Mouse (Mus musculus) G1E (cell line): ENCODE measurements around the gene Hcfc2.

Source experiments
- CTCF ChIP-seq: IDR thresholded peaks from 2 replicates; pipeline ENCODE4 v1.5.1; 2012; ENCODE audit warnings: low read depth, low read length, inconsistent platforms, mixed read lengths
- GATA1 ChIP-seq: IDR thresholded peaks from 2 replicates; pipeline ENCODE4 v1.6.1; 2012; ENCODE audit warnings: borderline replicate concordance, low read length, inconsistent platforms, mixed read lengths
- GATA2 ChIP-seq: IDR thresholded peaks from 2 replicates; pipeline ENCODE4 v1.6.1; 2012; ENCODE audit warnings: low read depth, low read length, inconsistent platforms, borderline replicate concordance
- POLR2AphosphoS5 ChIP-seq: IDR thresholded peaks from 2 replicates; pipeline ENCODE4 v1.6.1; 2012; ENCODE audit warnings: low read depth, low read length, inconsistent platforms; ENCODE audit not compliant: insufficient replicate concordance
- TAL1 ChIP-seq: conservative IDR thresholded peaks from 2 replicates; pipeline ENCODE4 v1.6.1; 2012; ENCODE audit warnings: low read depth, low read length, inconsistent platforms, mixed read lengths

- no peak for TF ChIP-seq GATA1
- TF ChIP-seq CTCF: no peak
- TF ChIP-seq TAL1: no peak
- no peak for TF ChIP-seq POLR2AphosphoS5
- no peak for TF ChIP-seq GATA2
These were observed 15.2 kb upstream of the Hcfc2 start for GRCm38 (mm10) chr10:82680769-82681168.
